Mouse (Mus musculus): ENCODE results near the gene Slc23a2. TPM values are rescaled to one million over a fixed set of nuclear protein-coding genes. Genes with fewer than 3 reads are reported as not detected.

Slc23a2 gene
- polyA plus RNA-seq, 1 experiment from 2014 or later: 14.8 TPM

- no peak overlapping the region for H3K9ac ChIP-seq
- no peak overlapping the region for H3K4me2 ChIP-seq
- ATAC-seq (ENCODE audit: insufficient number of reproducible peaks, insufficient read depth, low FRiP score, low TSS enrichment, low read depth): no peak
- peaks cover 20% of the 10 kb centered on the region for H3K4me1 ChIP-seq
- H3K9me3 ChIP-seq: no peaks in the 10 kb centered on the region
- H3K27me3 ChIP-seq: no peaks in the 10 kb centered on the region
- H3K36me3 ChIP-seq: peaks cover 6% of the 10 kb centered on the region; the same call in 1 of the 2 replicates
- H3K4me3 ChIP-seq: no peak overlapping the region
- peak overlapping the region; percentile 7; the same call in 1 of the 2 replicates for H3K27ac ChIP-seq
- WGBS: 79% methylated on average over 4 of the region's 4 CpGs
Measured at GRCm38 (mm10) chr2:132112319-132112718, 32.6 kb downstream of the Slc23a2 start.

- H3K9ac ChIP-seq: no peak overlapping the region
- H3K27me3 ChIP-seq: no peaks in the 10 kb centered on the region
- H3K36me3 ChIP-seq: peaks cover 6% of the 10 kb centered on the region; the same call in 1 of the 2 replicates
- 67% methylated on average over 2 of the region's 2 CpGs for WGBS
- H3K4me2 ChIP-seq: no peak overlapping the region
- H3K27ac ChIP-seq: peak overlapping the region; percentile 7; the same call in 1 of the 2 replicates
- no peak overlapping the region for H3K4me3 ChIP-seq
- peaks cover 24% of the 10 kb centered on the region for H3K4me1 ChIP-seq
- H3K9me3 ChIP-seq: no peaks in the 10 kb centered on the region
- no peak for ATAC-seq (ENCODE audit: insufficient number of reproducible peaks, insufficient read depth, low FRiP score, low TSS enrichment, low read depth)
Measured at GRCm38 (mm10) chr2:132111905-132112304, 33.0 kb downstream of the Slc23a2 start.

DNA sequence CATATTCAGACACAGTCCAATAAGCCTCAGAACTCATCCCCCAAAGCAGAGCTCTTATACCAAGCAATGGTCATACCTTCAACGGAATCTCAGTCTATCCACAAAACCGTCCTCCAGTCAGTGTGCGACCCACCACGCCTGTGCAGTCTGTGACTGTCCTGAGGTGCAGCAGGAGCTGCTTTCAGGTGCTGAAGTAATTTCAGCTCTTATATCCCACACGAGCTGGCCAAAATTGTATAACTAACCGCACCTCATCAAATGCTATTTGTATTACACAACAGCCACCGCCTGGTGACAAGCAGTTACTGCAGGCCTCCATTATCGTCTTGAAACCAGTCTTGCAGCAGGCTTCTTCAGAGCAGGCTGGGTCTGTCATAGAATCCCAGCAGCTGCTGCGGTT lies 33.6 kb downstream of the Slc23a2 start:
- WGBS: 44% methylated on average over 9 of the region's 9 CpGs
- Histone ChIP-seq H3K4me1 (peaks cover 29% of the 10 kb centered on the region), H3K27me3 (no peaks in the 10 kb centered on the region), H3K9ac (no peak overlapping the region), H3K4me2 (no peak overlapping the region), H3K27ac (no peak overlapping the region), H3K9me3 (no peaks in the 10 kb centered on the region), H3K36me3 (peaks cover 6% of the 10 kb centered on the region; the same call in 1 of the 2 replicates), H3K4me3 (no peak overlapping the region)
- no peak for ATAC-seq (ENCODE audit: insufficient number of reproducible peaks, insufficient read depth, low FRiP score, low TSS enrichment, low read depth)

DNA sequence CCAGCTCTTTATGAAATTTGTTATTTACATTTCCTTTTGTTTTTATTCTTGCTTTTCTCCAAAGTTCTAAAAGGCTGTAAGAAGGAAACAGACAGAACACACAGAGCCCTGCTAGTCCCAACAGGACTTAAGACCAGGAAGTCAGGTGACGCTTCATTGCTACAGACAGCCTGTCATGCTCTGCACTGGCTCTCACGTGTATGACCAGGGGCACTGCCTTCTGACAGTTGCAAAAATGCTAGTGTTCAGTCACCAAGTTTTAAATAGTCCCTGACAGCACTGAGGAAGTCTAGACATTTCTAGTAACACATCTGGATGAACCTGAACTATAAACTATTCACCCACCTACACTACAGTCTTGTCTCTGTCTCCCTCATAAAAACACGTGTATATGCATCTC lies 34.2 kb downstream of the Slc23a2 start:
- H3K36me3 ChIP-seq: peaks cover 6% of the 10 kb centered on the region; the same call in 1 of the 2 replicates
- H3K27me3 ChIP-seq: no peaks in the 10 kb centered on the region
- no peak overlapping the region for H3K4me3 ChIP-seq
- H3K4me1 ChIP-seq: peaks cover 34% of the 10 kb centered on the region
- 56% methylated on average over 3 of the region's 3 CpGs for WGBS
- ATAC-seq (ENCODE audit: insufficient number of reproducible peaks, insufficient read depth, low FRiP score, low TSS enrichment, low read depth): no peak
- H3K4me2 ChIP-seq: no peak overlapping the region
- no peak overlapping the region for H3K27ac ChIP-seq
- no peak overlapping the region for H3K9ac ChIP-seq
- no peaks in the 10 kb centered on the region for H3K9me3 ChIP-seq

DNA sequence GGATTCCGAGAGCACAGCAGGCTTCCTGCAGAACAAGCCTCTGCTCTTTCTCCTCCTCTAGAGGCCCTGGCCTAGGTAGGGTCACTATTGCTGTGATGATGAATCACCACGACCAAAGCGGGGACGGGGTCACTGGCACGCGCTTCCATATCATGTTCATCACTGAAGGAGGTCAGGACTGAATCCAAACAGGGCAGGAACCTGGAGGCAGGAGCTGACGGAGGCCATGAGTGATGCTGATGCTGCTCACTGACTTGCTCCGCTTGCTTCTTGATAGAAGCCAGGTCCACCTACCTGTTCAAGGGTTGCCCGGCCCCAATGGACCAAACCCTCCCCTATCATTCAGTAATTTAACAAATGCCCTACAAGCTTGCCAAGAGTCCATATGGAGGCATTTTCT lies 35.9 kb downstream of the Slc23a2 start:
- WGBS: 96% methylated on average over 9 of the region's 9 CpGs
- H3K4me1 ChIP-seq: peaks cover 29% of the 10 kb centered on the region
- no peak overlapping the region for H3K27ac ChIP-seq
- no peak overlapping the region for H3K4me3 ChIP-seq
- peaks cover 6% of the 10 kb centered on the region; the same call in 1 of the 2 replicates for H3K36me3 ChIP-seq
- H3K4me2 ChIP-seq: no peak overlapping the region
- no peak overlapping the region for H3K9ac ChIP-seq
- H3K9me3 ChIP-seq: no peaks in the 10 kb centered on the region
- no peaks in the 10 kb centered on the region for H3K27me3 ChIP-seq
- ATAC-seq (ENCODE audit: insufficient number of reproducible peaks, insufficient read depth, low FRiP score, low TSS enrichment, low read depth): no peak

DNA sequence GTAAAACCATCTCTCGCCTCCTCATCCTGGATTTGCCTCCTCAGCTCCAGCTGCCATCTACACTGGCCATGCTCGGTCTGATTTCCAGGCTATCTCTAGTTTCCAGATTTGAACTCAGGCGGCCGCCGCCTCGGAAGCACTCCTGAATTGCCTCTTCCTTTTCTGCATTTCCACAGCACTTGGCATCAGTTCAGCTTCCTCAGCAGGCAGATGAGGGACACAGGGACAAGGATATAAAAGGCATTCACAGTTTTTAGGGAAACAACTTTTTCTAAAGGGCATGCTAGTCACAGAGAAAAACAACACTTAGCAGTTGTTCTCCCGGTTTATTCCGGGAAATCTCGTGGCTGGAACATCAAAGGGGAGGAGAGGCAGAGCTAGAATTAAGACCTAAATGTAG lies 37.3 kb downstream of the Slc23a2 start:
- no peak overlapping the region for H3K4me3 ChIP-seq
- H3K4me2 ChIP-seq: no peak overlapping the region
- no peaks in the 10 kb centered on the region for H3K9me3 ChIP-seq
- ATAC-seq (ENCODE audit: insufficient number of reproducible peaks, insufficient read depth, low FRiP score, low TSS enrichment, low read depth): no peak
- H3K27ac ChIP-seq: peak overlapping the region; percentile 33; the same call in 1 of the 2 replicates
- no peak overlapping the region for H3K9ac ChIP-seq
- peaks cover 37% of the 10 kb centered on the region for H3K4me1 ChIP-seq
- 69% methylated on average over 9 of the region's 9 CpGs for WGBS
- peaks cover 6% of the 10 kb centered on the region; the same call in 1 of the 2 replicates for H3K36me3 ChIP-seq
- no peaks in the 10 kb centered on the region for H3K27me3 ChIP-seq

GRCm38 (mm10) chr2:132106069-132106468 lies 38.8 kb downstream of the Slc23a2 start:
- peaks cover 6% of the 10 kb centered on the region; the same call in 1 of the 2 replicates for H3K36me3 ChIP-seq
- H3K4me1 ChIP-seq: peaks cover 33% of the 10 kb centered on the region
- H3K27ac ChIP-seq: no peak overlapping the region
- no peak for ATAC-seq (ENCODE audit: insufficient number of reproducible peaks, insufficient read depth, low FRiP score, low TSS enrichment, low read depth)
- no peaks in the 10 kb centered on the region for H3K27me3 ChIP-seq
- H3K9me3 ChIP-seq: no peaks in the 10 kb centered on the region
- H3K4me3 ChIP-seq: no peak overlapping the region
- no peak overlapping the region for H3K4me2 ChIP-seq
- H3K9ac ChIP-seq: no peak overlapping the region
- 58% methylated on average over 5 of the region's 5 CpGs for WGBS

- Histone ChIP-seq H3K27ac (no peak overlapping the region), H3K36me3 (peaks cover 17% of the 10 kb centered on the region), H3K4me3 (no peak overlapping the region), H3K9ac (no peak overlapping the region), H3K4me1 (peaks cover 29% of the 10 kb centered on the region), H3K27me3 (no peaks in the 10 kb centered on the region), H3K4me2 (peak overlapping the region; percentile 22; the same call in 1 of the 2 replicates), H3K9me3 (no peaks in the 10 kb centered on the region)
- ATAC-seq (ENCODE audit: insufficient number of reproducible peaks, insufficient read depth, low FRiP score, low TSS enrichment, low read depth): no peak
- 7% methylated on average over 8 of the region's 8 CpGs for WGBS
Measured at GRCm38 (mm10) chr2:132103265-132103664, 41.6 kb downstream of the Slc23a2 start.

DNA sequence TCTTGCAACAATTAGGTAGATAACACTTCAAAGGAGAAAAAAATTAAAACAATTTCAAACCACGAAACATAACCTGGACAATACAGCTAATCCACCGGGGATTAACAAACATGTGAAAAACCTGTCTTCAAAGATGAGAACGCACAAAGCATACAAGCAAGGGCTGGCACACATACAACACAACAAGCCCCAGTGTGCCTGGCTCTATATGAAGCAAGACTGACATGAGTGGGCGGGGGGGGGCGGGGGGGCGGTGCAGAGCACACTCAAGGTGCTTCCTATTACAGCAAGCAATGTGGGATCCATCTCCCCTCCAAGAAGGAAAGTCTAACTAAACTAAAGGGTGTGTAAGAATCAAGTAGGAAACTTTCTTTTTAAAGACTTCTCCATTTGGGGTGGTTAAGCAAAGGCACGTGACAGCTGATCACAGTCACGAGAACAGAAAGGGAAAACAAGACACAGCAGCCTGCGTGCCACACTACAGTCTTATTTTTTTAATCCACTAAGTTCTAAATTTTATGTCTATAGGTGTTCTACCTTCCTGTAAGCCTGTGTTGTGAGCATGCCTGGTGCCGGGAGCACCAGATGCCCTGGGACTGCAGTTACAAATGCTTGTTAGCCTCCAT lies 42.3 kb downstream of the Slc23a2 start:
- Histone ChIP-seq H3K9ac (no peak overlapping the region), H3K36me3 (peaks cover 20% of the 10 kb centered on the region), H3K9me3 (no peaks in the 10 kb centered on the region), H3K27ac (no peak overlapping the region), H3K27me3 (no peaks in the 10 kb centered on the region), H3K4me1 (peaks cover 28% of the 10 kb centered on the region), H3K4me2 (peak overlapping the region; percentile 22), H3K4me3 (no peak overlapping the region)
- 47% methylated on average over 10 of the region's 10 CpGs for WGBS
- ATAC-seq (ENCODE audit: insufficient number of reproducible peaks, insufficient read depth, low FRiP score, low TSS enrichment, low read depth): 0 out of 2 replicates have a peak, but pooled peaks have one; percentile 43

DNA sequence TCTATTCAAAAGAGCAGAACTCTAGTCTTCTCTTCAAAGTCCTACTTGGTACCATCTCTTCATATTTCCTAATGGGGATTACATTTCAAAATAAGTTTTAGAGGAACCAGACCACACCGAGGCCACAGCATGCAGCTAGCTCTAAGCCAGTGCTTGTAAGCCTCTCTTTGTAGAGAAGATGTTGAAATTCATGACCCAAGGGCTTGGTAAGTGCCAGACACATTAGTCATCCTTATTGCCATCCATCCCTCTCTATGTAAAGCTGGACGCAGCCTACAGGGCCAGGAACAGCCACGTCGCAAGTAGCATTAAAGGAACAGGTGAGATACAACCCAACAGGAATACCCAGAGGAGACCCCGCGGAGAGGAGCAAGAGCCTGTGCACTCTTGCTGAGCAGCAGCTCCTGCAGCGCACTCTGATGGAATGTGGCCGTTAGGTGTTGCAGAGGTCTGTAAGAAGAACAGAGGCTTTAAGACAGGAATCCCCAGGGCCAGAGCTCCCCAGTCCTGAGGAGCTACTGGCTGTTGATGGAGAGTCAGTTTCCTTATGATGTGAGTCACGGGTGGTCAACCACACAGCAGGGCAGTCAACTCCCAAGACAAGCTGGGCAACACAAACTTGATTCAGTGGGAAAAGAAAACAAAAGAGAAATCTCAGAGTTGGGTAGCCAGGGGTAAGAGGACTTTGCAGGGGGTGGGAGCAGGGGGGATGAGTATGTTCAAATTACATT lies 45.8 kb downstream of the Slc23a2 start:
- no peak for ATAC-seq (ENCODE audit: insufficient number of reproducible peaks, insufficient read depth, low FRiP score, low TSS enrichment, low read depth)
- no peaks in the 10 kb centered on the region for H3K27me3 ChIP-seq
- WGBS: 71% methylated on average over 9 of the region's 9 CpGs

DNA sequence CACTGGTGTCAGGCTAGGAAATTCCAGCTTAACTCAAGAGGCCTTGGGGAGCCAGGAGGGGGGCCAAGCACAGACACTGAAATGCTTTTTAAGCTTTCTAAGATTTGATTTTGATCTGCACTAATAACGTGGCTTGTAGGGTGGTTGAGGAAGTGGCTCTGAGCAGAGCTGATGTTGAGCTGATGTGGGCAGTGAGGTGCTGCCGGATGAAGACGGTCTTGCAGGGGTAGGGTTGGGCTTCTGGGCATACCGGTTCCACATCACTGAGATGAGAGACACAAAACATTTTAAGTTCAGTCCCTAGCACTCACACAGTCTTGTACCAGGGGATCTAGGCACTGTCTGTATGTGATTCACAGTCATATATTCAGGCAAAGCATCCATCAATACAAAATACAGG lies 46.5 kb downstream of the Slc23a2 start:
- H3K27ac ChIP-seq: no peak overlapping the region
- peaks cover 9% of the 10 kb centered on the region for H3K4me1 ChIP-seq
- no peak for ATAC-seq (ENCODE audit: insufficient number of reproducible peaks, insufficient read depth, low FRiP score, low TSS enrichment, low read depth)
- H3K4me2 ChIP-seq: no peak overlapping the region
- peaks cover 30% of the 10 kb centered on the region for H3K36me3 ChIP-seq
- no peak overlapping the region for H3K4me3 ChIP-seq
- no peak overlapping the region for H3K9ac ChIP-seq
- 81% methylated on average over 4 of the region's 4 CpGs for WGBS
- no peaks in the 10 kb centered on the region for H3K27me3 ChIP-seq
- H3K9me3 ChIP-seq: no peaks in the 10 kb centered on the region

More for the DNA sequence above, 45.8 kb downstream of the Slc23a2 start:
- no peak overlapping the region for H3K27ac ChIP-seq
- H3K9ac ChIP-seq: no peak overlapping the region
- H3K9me3 ChIP-seq: no peaks in the 10 kb centered on the region
- peaks cover 11% of the 10 kb centered on the region for H3K4me1 ChIP-seq
- no peak overlapping the region for H3K4me2 ChIP-seq
- no peak overlapping the region for H3K4me3 ChIP-seq
- peaks cover 24% of the 10 kb centered on the region for H3K36me3 ChIP-seq

DNA sequence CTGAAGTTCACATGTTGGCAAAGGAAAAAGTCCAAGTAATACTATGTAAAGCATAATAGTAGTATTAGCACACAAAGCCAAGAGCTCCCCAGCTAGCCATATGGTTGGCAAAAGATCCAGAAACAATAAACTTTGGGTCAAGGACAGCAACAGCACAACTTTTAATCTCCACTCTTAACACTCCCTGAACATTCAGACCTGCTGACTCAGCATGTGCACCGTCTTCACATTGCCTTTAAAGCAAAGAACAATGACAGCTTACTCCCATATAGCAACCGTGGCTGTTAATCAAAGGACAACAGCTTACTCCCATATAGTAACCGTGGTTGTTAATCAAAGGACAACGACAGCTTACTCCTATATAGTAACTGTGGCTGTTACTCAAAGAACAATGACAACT lies 48.3 kb downstream of the Slc23a2 start:
- Histone ChIP-seq H3K4me2 (no peak overlapping the region), H3K4me1 (no peaks in the 10 kb centered on the region), H3K27ac (no peak overlapping the region), H3K4me3 (no peak overlapping the region), H3K36me3 (peaks cover 37% of the 10 kb centered on the region), H3K9ac (no peak overlapping the region), H3K27me3 (no peaks in the 10 kb centered on the region), H3K9me3 (no peaks in the 10 kb centered on the region)
- no peak for ATAC-seq (ENCODE audit: insufficient number of reproducible peaks, insufficient read depth, low FRiP score, low TSS enrichment, low read depth)
- 87% methylated on average over 4 of the region's 4 CpGs for WGBS

All from embryonic facial prominence, embryonic 13.5 days (tissue).